Mouse (Mus musculus): ENCODE measurements around the gene D930020B18Rik. TPM values are rescaled to one million over a fixed set of nuclear protein-coding genes. Genes with fewer than 3 reads are reported as not detected.

Gene D930020B18Rik
- polyA plus RNA-seq, 1 experiment from 2014 or later = 0.44 TPM

DNA sequence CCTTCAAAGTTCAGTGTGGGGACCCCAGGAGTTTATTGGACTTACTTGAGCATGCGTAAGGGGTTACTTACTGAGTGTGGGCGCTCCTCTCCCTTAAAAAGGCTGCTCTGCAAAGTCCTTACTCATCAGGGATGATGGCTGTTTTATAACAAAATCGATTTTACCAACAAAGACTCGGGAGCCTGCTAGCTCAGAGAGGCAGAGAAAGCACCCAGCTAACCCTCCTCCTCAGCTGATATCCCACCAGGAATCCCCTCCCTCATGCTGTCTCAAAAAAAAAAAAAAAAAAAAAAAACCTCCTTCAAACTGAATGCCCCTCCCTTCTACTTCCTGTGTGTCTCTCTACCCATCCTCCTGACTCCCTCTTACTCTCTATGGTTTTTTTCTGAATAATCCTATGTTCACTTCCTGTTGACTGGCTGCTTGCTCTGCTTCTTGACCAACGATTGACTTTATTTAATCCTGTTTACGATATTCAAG lies 12.8 kb upstream of the D930020B18Rik start:
- Histone ChIP-seq H3K9me3 (replicated peaks; ENCODE audit: control insufficient read depth, low read length, poor library complexity, severe bottlenecking) (no peaks in the 10 kb centered on the region), H3K27me3 (ENCODE audit: control insufficient read depth, insufficient read depth, low read depth, low read length) (no peaks in the 10 kb centered on the region), H3K4me2 (ENCODE audit: low read length) (no peak overlapping the region), H3K4me3 (ENCODE audit: low read depth, low read length) (no peak overlapping the region), H3K27ac (ENCODE audit: low read length) (no peak overlapping the region), H3K36me3 (ENCODE audit: control insufficient read depth, insufficient read depth, low read length) (no peaks in the 10 kb centered on the region), H3K4me1 (ENCODE audit: control insufficient read depth, insufficient read depth, low read length) (peaks cover 11% of the 10 kb centered on the region), H3K9ac (ENCODE audit: low read depth, low read length) (no peak overlapping the region)
- no peak for ATAC-seq
- WGBS = 86% methylated on average over 6 of the region's 6 CpGs

DNA sequence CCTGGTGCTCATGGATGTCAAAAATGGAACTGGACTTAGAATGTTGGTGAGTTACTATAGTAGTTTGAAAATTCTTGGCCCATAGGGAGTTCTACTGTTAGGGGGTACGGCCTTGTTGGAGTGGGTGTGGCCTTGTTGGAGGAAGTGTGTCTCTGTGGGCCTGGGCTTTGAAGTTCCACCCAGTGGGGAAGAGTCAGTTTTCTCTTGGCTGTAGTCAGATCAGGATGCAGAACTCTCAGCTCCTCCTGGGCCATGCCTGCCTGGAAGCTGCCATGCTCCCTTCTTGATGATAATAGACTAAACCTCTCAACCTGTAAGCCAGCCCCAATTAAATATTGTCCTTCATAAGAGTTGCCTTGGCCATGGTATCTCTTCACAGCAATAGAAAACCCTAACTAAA lies 7.2 kb upstream of the D930020B18Rik start:
- H3K27ac ChIP-seq (ENCODE audit: low read length) = no peak overlapping the region
- no peak for ATAC-seq
- H3K27me3 ChIP-seq (ENCODE audit: control insufficient read depth, insufficient read depth, low read depth, low read length) = no peaks in the 10 kb centered on the region
- H3K4me2 ChIP-seq (ENCODE audit: low read length) = no peak overlapping the region
- H3K4me1 ChIP-seq (ENCODE audit: control insufficient read depth, insufficient read depth, low read length) = no peaks in the 10 kb centered on the region
- WGBS = 66% methylated on average over 1 of the region's 1 CpGs
- H3K9me3 ChIP-seq (replicated peaks; ENCODE audit: control insufficient read depth, low read length, poor library complexity, severe bottlenecking) = no peaks in the 10 kb centered on the region
- H3K36me3 ChIP-seq (ENCODE audit: control insufficient read depth, insufficient read depth, low read length) = no peaks in the 10 kb centered on the region
- H3K9ac ChIP-seq (ENCODE audit: low read depth, low read length) = no peak overlapping the region
- H3K4me3 ChIP-seq (ENCODE audit: low read depth, low read length) = no peak overlapping the region

DNA sequence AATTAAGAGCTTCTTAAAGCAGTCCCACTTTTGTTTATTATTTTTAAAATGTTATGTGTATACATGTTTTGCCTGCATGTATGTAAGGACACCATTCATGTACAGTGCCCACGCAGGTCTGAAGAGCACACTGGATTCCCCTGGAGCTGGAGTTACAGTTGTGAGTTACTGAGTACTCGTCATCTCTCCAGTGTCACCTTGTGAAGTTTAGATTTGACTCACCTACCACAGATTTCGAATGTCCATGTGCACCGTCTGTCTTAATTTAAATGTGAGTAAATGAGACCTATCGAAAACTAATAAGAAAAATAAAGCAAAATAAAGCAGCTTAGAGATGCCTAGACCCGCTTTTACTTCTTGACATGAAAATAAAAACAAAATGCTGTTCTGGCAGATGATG lies 5.1 kb upstream of the D930020B18Rik start:
- no peak for ATAC-seq
- Histone ChIP-seq H3K4me3 (ENCODE audit: low read depth, low read length) (no peak overlapping the region), H3K36me3 (ENCODE audit: control insufficient read depth, insufficient read depth, low read length) (no peaks in the 10 kb centered on the region), H3K27me3 (ENCODE audit: control insufficient read depth, insufficient read depth, low read depth, low read length) (no peaks in the 10 kb centered on the region), H3K4me2 (ENCODE audit: low read length) (no peak overlapping the region), H3K9ac (ENCODE audit: low read depth, low read length) (no peak overlapping the region), H3K27ac (ENCODE audit: low read length) (no peak overlapping the region), H3K9me3 (replicated peaks; ENCODE audit: control insufficient read depth, low read length, poor library complexity, severe bottlenecking) (no peaks in the 10 kb centered on the region), H3K4me1 (ENCODE audit: control insufficient read depth, insufficient read depth, low read length) (peaks cover 8% of the 10 kb centered on the region)
- 89% methylated on average over 6 of the region's 6 CpGs for WGBS

DNA sequence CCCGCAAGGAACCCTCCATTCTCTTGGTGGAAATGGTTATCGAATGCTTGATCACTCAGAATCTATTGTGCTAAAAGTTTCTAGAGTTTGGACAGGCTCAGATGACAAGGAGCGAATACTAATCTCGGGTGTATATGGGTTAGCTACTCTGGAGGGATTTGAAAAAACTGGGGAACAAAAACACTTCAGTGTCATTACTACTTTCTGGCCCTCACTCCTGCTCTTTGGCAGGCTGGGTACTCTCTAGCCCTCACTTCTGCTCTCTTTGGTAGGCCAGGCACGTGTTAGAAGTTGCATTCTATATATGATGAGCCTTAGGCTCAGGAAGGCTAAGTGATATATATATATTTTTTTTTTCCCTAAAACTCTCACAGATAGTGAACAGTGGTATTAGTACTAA lies 1.8 kb upstream of the D930020B18Rik start:
- H3K36me3 ChIP-seq (ENCODE audit: control insufficient read depth, insufficient read depth, low read length) = no peaks in the 10 kb centered on the region
- 71% methylated on average over 5 of the region's 5 CpGs for WGBS
- no peak overlapping the region for H3K4me3 ChIP-seq (ENCODE audit: low read depth, low read length)
- no peaks in the 10 kb centered on the region for H3K9me3 ChIP-seq (replicated peaks; ENCODE audit: control insufficient read depth, low read length, poor library complexity, severe bottlenecking)
- no peak overlapping the region for H3K4me2 ChIP-seq (ENCODE audit: low read length)
- H3K4me1 ChIP-seq (ENCODE audit: control insufficient read depth, insufficient read depth, low read length) = peaks cover 20% of the 10 kb centered on the region
- peaks cover 22% of the 10 kb centered on the region for H3K27me3 ChIP-seq (ENCODE audit: control insufficient read depth, insufficient read depth, low read depth, low read length)
- H3K27ac ChIP-seq (ENCODE audit: low read length) = no peak overlapping the region
- H3K9ac ChIP-seq (ENCODE audit: low read depth, low read length) = no peak overlapping the region
- ATAC-seq = no peak; the same call in 1 of the 2 replicates

DNA sequence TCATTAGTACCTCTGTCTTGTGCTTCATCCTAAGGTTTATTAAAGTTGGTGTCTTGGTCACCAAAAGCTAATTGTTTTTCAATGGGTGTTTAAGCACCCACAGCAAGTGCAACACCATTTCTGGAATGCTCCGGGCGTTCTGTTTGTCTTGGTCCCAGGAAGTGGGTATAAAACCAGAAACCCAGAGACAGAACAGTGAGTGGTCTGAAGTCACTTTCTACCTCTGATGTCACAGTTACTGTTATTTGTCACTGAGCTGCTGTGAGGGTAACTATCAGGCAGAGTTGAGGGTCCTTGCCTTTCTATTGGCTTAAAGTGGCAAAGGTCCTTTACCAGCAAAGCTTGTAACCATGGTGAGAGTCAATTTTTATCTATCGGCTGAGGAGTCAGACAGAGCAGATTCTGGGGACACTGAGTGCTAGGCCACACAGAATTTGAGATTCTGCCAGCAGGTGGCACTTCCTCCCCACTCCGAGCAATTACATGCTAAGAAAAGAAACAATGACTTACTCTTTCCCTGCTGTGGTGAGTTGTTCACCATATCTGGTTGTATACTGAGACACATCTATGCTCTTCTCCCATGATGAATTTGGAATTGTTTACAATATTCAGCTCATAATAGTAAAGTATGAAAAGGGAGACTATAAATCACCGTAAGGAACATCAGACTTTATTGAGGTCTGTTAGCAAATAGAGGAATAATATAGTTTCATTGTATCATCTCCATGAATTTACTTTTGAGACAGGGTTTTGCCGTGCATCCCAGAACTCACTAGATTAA lies 1.0 kb upstream of the D930020B18Rik start:
- peak; percentile 76 for ATAC-seq
- H3K27ac ChIP-seq (ENCODE audit: low read length) = no peak overlapping the region

DNA sequence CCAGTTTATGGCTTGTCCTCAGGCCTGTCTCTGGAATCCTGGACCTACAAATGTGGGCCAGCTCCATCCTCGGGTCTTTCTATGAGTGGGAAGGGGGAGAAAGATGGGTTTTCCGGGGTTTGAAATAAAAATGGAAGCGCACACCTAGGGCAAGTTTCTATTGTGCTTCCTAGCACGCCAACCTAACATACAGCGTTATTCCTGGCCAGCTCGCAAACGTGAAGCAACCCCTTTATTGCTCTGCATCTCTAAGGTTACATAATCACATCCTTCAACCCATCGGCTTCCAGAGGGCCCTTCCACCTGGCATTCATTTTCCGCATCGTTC lies 480 bp upstream of the D930020B18Rik start:
- no peaks in the 10 kb centered on the region for H3K9me3 ChIP-seq (replicated peaks; ENCODE audit: control insufficient read depth, low read length, poor library complexity, severe bottlenecking)
- H3K27ac ChIP-seq (ENCODE audit: low read length) = no peak overlapping the region
- H3K4me2 ChIP-seq (ENCODE audit: low read length) = peak overlapping the region; percentile 97
- peaks cover 20% of the 10 kb centered on the region for H3K4me1 ChIP-seq (ENCODE audit: control insufficient read depth, insufficient read depth, low read length)
- no peak overlapping the region for H3K9ac ChIP-seq (ENCODE audit: low read depth, low read length)
- no peaks in the 10 kb centered on the region for H3K36me3 ChIP-seq (ENCODE audit: control insufficient read depth, insufficient read depth, low read length)
- no peak for ATAC-seq
- peaks cover 22% of the 10 kb centered on the region for H3K27me3 ChIP-seq (ENCODE audit: control insufficient read depth, insufficient read depth, low read depth, low read length)
- peak overlapping the region; percentile 53 for H3K4me3 ChIP-seq (ENCODE audit: low read depth, low read length)
- 15% methylated on average over 10 of the region's 10 CpGs for WGBS

More for the DNA sequence above, 1.0 kb upstream of the D930020B18Rik start:
- WGBS = 42% methylated on average over 6 of the region's 6 CpGs
- H3K9me3 ChIP-seq (replicated peaks; ENCODE audit: control insufficient read depth, low read length, poor library complexity, severe bottlenecking) = no peaks in the 10 kb centered on the region
- H3K27me3 ChIP-seq (ENCODE audit: control insufficient read depth, insufficient read depth, low read depth, low read length) = peaks cover 22% of the 10 kb centered on the region
- H3K4me2 ChIP-seq (ENCODE audit: low read length) = peak overlapping the region; percentile 97
- H3K9ac ChIP-seq (ENCODE audit: low read depth, low read length) = no peak overlapping the region
- no peaks in the 10 kb centered on the region for H3K36me3 ChIP-seq (ENCODE audit: control insufficient read depth, insufficient read depth, low read length)
- peaks cover 20% of the 10 kb centered on the region for H3K4me1 ChIP-seq (ENCODE audit: control insufficient read depth, insufficient read depth, low read length)
- H3K4me3 ChIP-seq (ENCODE audit: low read depth, low read length) = no peak overlapping the region

DNA sequence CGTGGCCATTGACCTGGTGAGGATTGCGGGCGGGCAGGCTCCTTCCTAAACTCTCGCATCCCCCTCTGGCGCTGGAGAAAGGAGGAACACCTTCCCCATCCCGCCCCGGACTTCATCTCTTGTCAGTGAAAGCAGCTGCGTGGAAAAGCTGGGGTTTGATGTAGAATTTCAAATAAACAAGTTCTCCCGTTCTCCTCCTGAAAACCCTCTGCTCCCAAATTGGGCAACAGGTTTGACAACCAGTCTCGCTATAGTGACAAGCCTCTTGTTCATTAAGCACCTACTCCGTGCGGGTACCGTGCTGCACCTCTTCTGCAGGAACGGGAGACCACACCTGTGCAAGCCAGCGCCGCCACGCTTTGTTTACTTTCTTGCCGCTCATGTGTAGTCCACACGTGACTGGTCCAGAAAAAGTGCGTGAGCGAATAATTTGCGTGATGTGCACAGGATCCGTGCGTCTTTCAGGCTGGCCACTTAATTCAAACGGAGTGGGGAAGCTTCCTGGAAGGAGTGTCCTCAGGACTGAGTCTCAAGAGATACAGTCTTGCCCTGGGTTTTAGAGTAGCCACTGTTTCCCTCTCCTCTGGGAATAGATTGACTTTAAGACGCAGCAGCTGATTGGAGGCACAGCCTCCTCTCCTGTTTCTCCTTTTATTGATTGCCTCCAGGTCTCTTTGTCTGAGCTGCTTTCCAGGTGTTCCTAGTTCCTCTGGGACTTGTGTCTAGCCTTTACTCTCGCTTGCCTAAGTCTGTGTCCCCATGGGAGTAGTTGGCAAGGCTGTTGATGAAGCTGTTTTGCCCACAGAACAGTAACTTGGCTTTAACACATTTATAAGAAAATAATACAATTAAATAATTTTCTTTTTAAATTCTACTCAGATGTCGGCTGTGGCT lies 913 bp downstream of the D930020B18Rik start:
- Histone ChIP-seq H3K27ac (ENCODE audit: low read length) (no peak overlapping the region), H3K36me3 (ENCODE audit: control insufficient read depth, insufficient read depth, low read length) (no peaks in the 10 kb centered on the region), H3K27me3 (ENCODE audit: control insufficient read depth, insufficient read depth, low read depth, low read length) (peaks cover 22% of the 10 kb centered on the region), H3K4me1 (ENCODE audit: control insufficient read depth, insufficient read depth, low read length) (peaks cover 20% of the 10 kb centered on the region), H3K9ac (ENCODE audit: low read depth, low read length) (peak overlapping the region; percentile 61), H3K4me3 (ENCODE audit: low read depth, low read length) (peak overlapping the region; percentile 53), H3K4me2 (ENCODE audit: low read length) (peak overlapping the region; percentile 97), H3K9me3 (replicated peaks; ENCODE audit: control insufficient read depth, low read length, poor library complexity, severe bottlenecking) (no peaks in the 10 kb centered on the region)
- no peak for ATAC-seq
- WGBS = 4% methylated on average over 28 of the region's 28 CpGs

DNA sequence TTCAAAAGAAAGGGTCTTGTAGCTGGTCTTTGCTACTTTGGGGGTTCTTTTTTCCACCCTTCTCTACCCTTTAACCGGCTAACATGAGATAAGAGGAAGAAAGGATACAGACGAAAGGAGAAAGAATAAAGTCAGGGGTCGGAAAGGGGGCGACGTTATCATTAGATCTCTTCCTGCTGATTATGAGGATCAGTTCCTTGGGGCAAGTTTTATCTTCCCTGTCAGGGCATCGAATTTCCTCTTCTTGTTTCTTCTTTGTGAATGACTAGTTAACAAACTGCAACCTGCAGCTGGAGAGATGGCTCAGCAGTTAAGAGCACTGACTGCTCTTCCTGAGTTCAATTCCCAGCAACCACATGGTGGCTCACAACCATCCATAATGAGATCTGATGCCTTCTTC lies 4.9 kb downstream of the D930020B18Rik start:
- no peak overlapping the region for H3K9ac ChIP-seq (ENCODE audit: low read depth, low read length)
- H3K9me3 ChIP-seq (replicated peaks; ENCODE audit: control insufficient read depth, low read length, poor library complexity, severe bottlenecking) = no peaks in the 10 kb centered on the region
- no peak overlapping the region for H3K4me2 ChIP-seq (ENCODE audit: low read length)
- no peak overlapping the region for H3K4me3 ChIP-seq (ENCODE audit: low read depth, low read length)
- H3K27ac ChIP-seq (ENCODE audit: low read length) = no peak overlapping the region
- H3K36me3 ChIP-seq (ENCODE audit: control insufficient read depth, insufficient read depth, low read length) = no peaks in the 10 kb centered on the region
- 83% methylated on average over 6 of the region's 6 CpGs for WGBS
- ATAC-seq = no peak
- H3K27me3 ChIP-seq (ENCODE audit: control insufficient read depth, insufficient read depth, low read depth, low read length) = peaks cover 22% of the 10 kb centered on the region
- H3K4me1 ChIP-seq (ENCODE audit: control insufficient read depth, insufficient read depth, low read length) = peaks cover 12% of the 10 kb centered on the region

DNA sequence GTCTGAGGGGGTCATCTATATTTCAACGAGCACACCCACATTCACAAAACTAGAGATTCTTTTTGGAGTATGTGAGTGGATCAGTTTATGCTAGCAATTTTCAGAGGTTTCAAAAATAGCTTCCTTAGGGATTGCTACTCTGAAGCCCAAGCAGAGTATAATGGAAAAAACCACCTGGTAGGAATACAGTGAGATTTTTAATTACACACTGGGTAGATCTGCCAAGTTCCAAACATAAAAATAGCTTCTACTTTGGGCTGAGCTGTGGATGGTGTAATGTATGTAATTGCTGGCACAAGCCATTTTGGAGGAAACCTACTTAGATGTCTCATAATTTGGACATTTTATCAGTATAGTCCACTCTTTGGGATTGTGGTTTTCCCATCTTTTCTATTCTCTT lies 11.7 kb downstream of the D930020B18Rik start:
- 98% methylated on average over 1 of the region's 1 CpGs for WGBS
- no peak overlapping the region for H3K4me3 ChIP-seq (ENCODE audit: low read depth, low read length)

More for the DNA sequence above, 11.7 kb downstream of the D930020B18Rik start:
- Histone ChIP-seq H3K9ac (ENCODE audit: low read depth, low read length) (no peak overlapping the region), H3K4me1 (ENCODE audit: control insufficient read depth, insufficient read depth, low read length) (no peaks in the 10 kb centered on the region), H3K36me3 (ENCODE audit: control insufficient read depth, insufficient read depth, low read length) (no peaks in the 10 kb centered on the region), H3K27me3 (ENCODE audit: control insufficient read depth, insufficient read depth, low read depth, low read length) (no peaks in the 10 kb centered on the region), H3K9me3 (replicated peaks; ENCODE audit: control insufficient read depth, low read length, poor library complexity, severe bottlenecking) (no peaks in the 10 kb centered on the region), H3K4me2 (ENCODE audit: low read length) (no peak overlapping the region), H3K27ac (ENCODE audit: low read length) (no peak overlapping the region)
- no peak for ATAC-seq
